Mouse (Mus musculus): ENCODE measurements around the gene Rgp1.
"Not testable (repeated sequence)": the region's sequence is repeated elsewhere in the genome, so short reads cannot be mapped to it uniquely, and the experiment has no call there.

Gene Rgp1

GRCm38 (mm10) chr4:43577237-43577881, 1.2 kb upstream of the Rgp1 start:
- ChIA-PET CTCF (interaction anchor here in 3 of 4 experiments (0.6 to 2.7 kb wide), 4 partner anchors 15 to 480 kb away, joined by 3 to 11 read pairs (median 5); partner anchors contain the start of genes Creb3 (in 1 of the 3) and Tln1 (in 1 of the 3)), POLR2A (interaction anchor here in 3 of 4 experiments (0.6 to 17.8 kb wide), 13 partner anchors 8 to 604 kb away, joined by 3 to 293 read pairs (median 13); partner anchors contain the start of genes Creb3 (in 3 of the 3), Tln1 (in 3 of the 3) and Glipr2 (in 1 of the 3))

- ChIA-PET POLR2A (interaction anchor here (0.6 to 17.8 kb wide), 37 partner anchors 8 to 579 kb away, joined by 3 to 293 read pairs (median 4); partner anchors contain the start of genes Creb3 (in 4 of the 4), Tln1 (in 4 of the 4), Arhgef39 (in 1 of the 4) and Ccdc107 (in 1 of the 4)), CTCF (interaction anchor here (0.6 to 2.7 kb wide), 21 partner anchors 13 to 624 kb away, joined by 3 to 13 read pairs (median 5); partner anchors contain the start of genes Creb3 (in 2 of the 4), Tln1 (in 2 of the 4), Ccdc107 (in 1 of the 4) and Npr2 (in 1 of the 4))
Observed at GRCm38 (mm10) chr4:43579256-43579655, 741 bp downstream of the Rgp1 start.

- CTCF ChIA-PET = interaction anchor here in 3 of 4 experiments (0.7 to 2.7 kb wide), 6 partner anchors 14 to 281 kb away, joined by 3 to 13 read pairs (median 8); partner anchors contain the start of genes Creb3 (in 1 of the 3) and Tln1 (in 1 of the 3)
- POLR2A ChIA-PET = interaction anchor here in 3 of 4 experiments (0.6 to 17.8 kb wide), 14 partner anchors 8 to 432 kb away, joined by 3 to 293 read pairs (median 4); partner anchors contain the start of genes Creb3 (in 2 of the 3), Tln1 (in 2 of the 3) and Tpm2 (in 1 of the 3)
Observed at GRCm38 (mm10) chr4:43579731-43580130, 1.2 kb downstream of the Rgp1 start.

- POLR2A ChIA-PET = interaction anchor here in 3 of 4 experiments (1.0 to 17.8 kb wide), 6 partner anchors 7 to 21 kb away, joined by 3 to 293 read pairs (median 23); partner anchors contain the start of genes Creb3 (in 3 of the 3) and Tln1 (in 3 of the 3)
- CTCF ChIA-PET = no interaction called here
Observed at GRCm38 (mm10) chr4:43580721-43581120, 2.2 kb downstream of the Rgp1 start.

- ChIA-PET POLR2A (interaction anchor here in 3 of 4 experiments (1.0 to 17.8 kb wide), 5 partner anchors 7 to 21 kb away, joined by 3 to 293 read pairs (median 41); partner anchors contain the start of genes Creb3 (in 3 of the 3) and Tln1 (in 3 of the 3)), CTCF (interaction anchor here in 1 of 4 experiments (0.6 kb wide), 1 partner anchor 613 kb away, joined by 3 read pairs; no protein-coding TSS in a partner anchor)
Observed at GRCm38 (mm10) chr4:43581381-43581780, 2.9 kb downstream of the Rgp1 start.

- ChIA-PET POLR2A (interaction anchor here in 1 of 4 experiments (0.8 to 17.8 kb wide), 2 partner anchors 9 to 22 kb away, joined by 3 to 293 read pairs; partner anchors contain the start of genes Creb3 and Tln1), CTCF (interaction anchor here in 1 of 4 experiments (0.5 kb wide), 1 partner anchor 151 kb away, joined by 3 read pairs; no protein-coding TSS in a partner anchor)
Observed at GRCm38 (mm10) chr4:43582241-43582640, 3.7 kb downstream of the Rgp1 start.

- ChIA-PET POLR2A (interaction anchor here in 2 of 4 experiments (0.6 to 17.8 kb wide), 3 partner anchors 14 to 23 kb away, joined by 3 to 293 read pairs (median 5); partner anchors contain the start of genes Creb3 (in 1 of the 2) and Tln1 (in 1 of the 2)), CTCF (no interaction called here)
Observed at GRCm38 (mm10) chr4:43583421-43583820, 4.9 kb downstream of the Rgp1 start.

GRCm38 (mm10) chr4:43584444-43585416, 6.2 kb downstream of the Rgp1 start, which contains the start of gene Msmp:
Gene Msmp (minus strand): TSS chr4:43584494.
- ChIA-PET POLR2A (interaction anchor here in 2 of 4 experiments (1.0 to 17.8 kb wide), 3 partner anchors 15 to 24 kb away, joined by 3 to 293 read pairs (median 5); partner anchors contain the start of genes Creb3 (in 2 of the 2) and Tln1 (in 2 of the 2)), CTCF (interaction anchor here in 1 of 4 experiments (0.5 to 0.6 kb wide), 2 partner anchors 64 to 176 kb away, joined by 3 to 4 read pairs; no protein-coding TSS in a partner anchor)

GRCm38 (mm10) chr4:43585682-43586081, 7.2 kb downstream of the Rgp1 start:
- POLR2A ChIA-PET = interaction anchor here (0.6 to 17.8 kb wide), 9 partner anchors 8 to 429 kb away, joined by 3 to 293 read pairs (median 4); partner anchors contain the start of genes Creb3 (in 2 of the 4), Gba2 (in 2 of the 4), Rgp1 (in 2 of the 4) and Tln1 (in 2 of the 4)
- CTCF ChIA-PET = interaction anchor here in 3 of 4 experiments (0.5 to 1.8 kb wide), 4 partner anchors 12 to 175 kb away, joined by 3 to 6 read pairs (median 4); no protein-coding TSS in a partner anchor

GRCm38 (mm10) chr4:43586411-43586810, 7.9 kb downstream of the Rgp1 start:
- CTCF ChIA-PET = interaction anchor here in 3 of 4 experiments (0.5 to 1.8 kb wide), 6 partner anchors 12 to 85 kb away, joined by 3 to 7 read pairs (median 5); partner anchors contain the start of genes Creb3 (in 1 of the 3) and Tln1 (in 1 of the 3)

GRCm38 (mm10) chr4:43587681-43588080, 9.2 kb downstream of the Rgp1 start:
- ChIA-PET CTCF (interaction anchor here in 1 of 4 experiments (1.0 kb wide), 1 partner anchor 9 kb away, joined by 3 read pairs; the partner anchor contains the start of genes Gba2 and Rgp1), POLR2A (interaction anchor here (0.5 to 17.8 kb wide), 7 partner anchors 9 to 149 kb away, joined by 3 to 293 read pairs (median 4); partner anchors contain the start of genes Gba2 (in 3 of the 4), Rgp1 (in 3 of the 4), Creb3 (in 2 of the 4) and Tln1 (in 2 of the 4))

More at GRCm38 (mm10) chr4:43586411-43586810, 7.9 kb downstream of the Rgp1 start:
- POLR2A ChIA-PET = interaction anchor here (0.7 to 17.8 kb wide), 16 partner anchors 8 to 1311 kb away, joined by 3 to 293 read pairs (median 4); partner anchors contain the start of genes Gba2 (in 4 of the 4), Rgp1 (in 4 of the 4), Creb3 (in 3 of the 4) and Tln1 (in 3 of the 4)

- ChIA-PET CTCF (interaction anchor here in 2 of 4 experiments (0.6 to 0.7 kb wide), 2 partner anchors 12 to 471 kb away, joined by 3 to 4 read pairs; no protein-coding TSS in a partner anchor), POLR2A (interaction anchor here in 3 of 4 experiments (0.6 to 1.8 kb wide), 5 partner anchors 10 to 29 kb away, joined by 3 to 5 read pairs (median 3); partner anchors contain the start of genes Rgp1 (in 2 of the 3), Gba2 (in 1 of the 3) and Tln1 (in 1 of the 3))
Observed at GRCm38 (mm10) chr4:43591543-43591942, 13.0 kb downstream of the Rgp1 start.

- CTCF ChIA-PET = interaction anchor here in 1 of 4 experiments (0.6 kb wide), 1 partner anchor 12 kb away, joined by 3 read pairs; no protein-coding TSS in a partner anchor
- POLR2A ChIA-PET = interaction anchor here in 3 of 4 experiments (0.6 to 1.8 kb wide), 5 partner anchors 13 to 29 kb away, joined by 3 to 5 read pairs (median 3); partner anchors contain the start of genes Gba2 (in 2 of the 3), Rgp1 (in 2 of the 3) and Tln1 (in 1 of the 3)
Observed at GRCm38 (mm10) chr4:43591961-43592360, 13.4 kb downstream of the Rgp1 start.

GRCm38 (mm10) chr4:43593453-43593852, 14.9 kb downstream of the Rgp1 start:
- ChIA-PET CTCF (interaction anchor here in 1 of 4 experiments (1.0 kb wide), 1 partner anchor 37 kb away, joined by 6 read pairs; no protein-coding TSS in a partner anchor), POLR2A (interaction anchor here (0.7 to 1.0 kb wide), 4 partner anchors 14 to 66 kb away, joined by 3 read pairs; partner anchors contain the start of genes Creb3 (in 1 of the 4) and Tln1 (in 1 of the 4))

GRCm38 (mm10) chr4:43596597-43596996, 18.1 kb downstream of the Rgp1 start:
- CTCF ChIA-PET = not testable (repeated sequence)
- POLR2A ChIA-PET = interaction anchor here in 1 of 4 experiments (0.9 kb wide), 1 partner anchor 18 kb away, joined by 3 read pairs; the partner anchor contains the start of genes Gba2 and Rgp1

- POLR2A ChIA-PET = no interaction called here
- CTCF ChIA-PET = no interaction called here
Observed at GRCm38 (mm10) chr4:43598200-43598599, 19.7 kb downstream of the Rgp1 start.

All from embryonic stem cell, embryonic (primary cell).